Mouse (Mus musculus) megakaryocyte, adult 5-6 weeks (primary cell): ENCODE data around the gene Ccdc43. TPM values are rescaled to one million over a fixed set of nuclear protein-coding genes. Genes with fewer than 3 reads are reported as not detected.
A peak's percentile ranks its signal among the peaks of the same experiment; 100 is the strongest.
"Not testable (repeated sequence)": the region's sequence is repeated elsewhere in the genome, so short reads cannot be mapped to it uniquely, and the experiment has no call there.

Experiments
- ATAC-seq: 2 replicates; pipeline ENCODE4 v1.8.0; 2016; ENCODE audit warnings: mild to moderate bottlenecking, inconsistent platforms; ENCODE audit not compliant: poor library complexity, severe bottlenecking
- total RNA-seq, 2 experiments: library from RNA; stranded (forward) in 1 of 2; stranded (reverse) in 1 of 2; fragments of 153-499, 151-499 nt in 1 of 2; fragments of 221-1000, 200-1000 nt in 1 of 2; gene quantifications; 2 replicates each; pipeline versions ENCODE4 v1.2.3 to v1.2.4; 2015 to 2017

Ccdc43 gene
- total RNA-seq (2015) = 17.1 and 18.1 TPM in 2 replicates
- total RNA-seq (2017) = 27.2 and 30.2 TPM in 2 replicates

GRCm38 (mm10) chr11:102697338-102698017, at the start of gene Ccdc43:
Gene Ccdc43, minus strand, starts transcription at chr11:102697782.
- peak; percentile 98 for ATAC-seq

DNA sequence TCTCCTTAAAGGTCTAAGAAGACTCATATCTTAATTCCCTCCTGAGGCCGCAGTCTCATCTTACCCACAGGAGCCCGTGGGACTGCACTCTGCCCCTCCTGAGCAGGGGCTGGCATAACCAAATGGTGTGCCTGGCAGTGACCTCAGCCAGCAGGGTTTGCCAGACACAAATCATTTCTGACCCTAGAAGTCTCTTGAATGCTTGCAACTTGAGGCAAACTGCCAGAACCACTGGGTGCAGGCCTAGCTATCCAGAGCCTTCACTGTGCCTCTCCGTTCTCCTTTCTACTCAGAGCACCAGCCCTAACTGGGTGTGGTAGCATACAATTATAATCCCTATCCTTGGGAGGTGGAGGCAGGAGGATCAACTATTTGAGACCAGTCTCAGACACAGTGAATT, 47.2 kb upstream of the Ccdc43 start:
- ATAC-seq = no peak

GRCm38 (mm10) chr11:102742843-102743242, 45.3 kb upstream of the Ccdc43 start:
- ATAC-seq = no peak

GRCm38 (mm10) chr11:102742066-102742465, 44.5 kb upstream of the Ccdc43 start:
- ATAC-seq = no peak

GRCm38 (mm10) chr11:102741129-102741950, 43.8 kb upstream of the Ccdc43 start:
- no peak for ATAC-seq

- ATAC-seq = no peak
Measured at GRCm38 (mm10) chr11:102740634-102741033, 43.1 kb upstream of the Ccdc43 start.

DNA sequence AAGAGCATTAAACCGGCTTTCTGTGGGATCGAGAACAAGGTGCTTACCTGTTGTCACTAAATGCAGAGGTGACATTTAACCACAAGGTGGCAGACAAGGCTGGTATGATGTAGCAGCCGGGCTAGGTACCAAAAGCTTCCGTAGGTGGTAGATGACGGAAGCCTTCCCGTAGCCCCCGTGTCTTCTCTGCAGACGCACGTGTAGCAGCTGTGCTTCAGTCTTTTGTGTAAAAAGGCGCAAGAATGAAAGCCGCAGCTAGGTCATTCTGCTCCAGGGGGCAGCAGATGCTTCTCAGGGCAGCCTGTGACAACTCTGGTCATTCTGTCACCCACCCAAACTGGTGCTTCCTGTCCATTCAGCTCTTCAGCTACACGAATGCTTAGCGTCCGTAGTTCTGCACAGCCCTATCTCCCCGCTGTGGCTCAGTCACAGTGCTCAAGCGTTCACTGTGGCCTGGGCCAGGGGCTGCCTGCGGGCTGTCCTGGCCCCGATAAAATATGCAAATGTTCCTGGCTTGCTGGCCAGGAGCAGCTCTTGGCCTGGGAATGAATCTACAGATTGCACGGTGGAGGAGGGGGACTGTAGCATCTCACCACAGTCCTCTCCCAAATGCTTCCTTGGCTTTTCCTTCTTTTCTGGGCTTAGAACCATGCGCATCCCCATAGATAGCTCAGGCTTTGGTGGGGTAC, 41.8 kb upstream of the Ccdc43 start:
- ATAC-seq = peak; percentile 60

DNA sequence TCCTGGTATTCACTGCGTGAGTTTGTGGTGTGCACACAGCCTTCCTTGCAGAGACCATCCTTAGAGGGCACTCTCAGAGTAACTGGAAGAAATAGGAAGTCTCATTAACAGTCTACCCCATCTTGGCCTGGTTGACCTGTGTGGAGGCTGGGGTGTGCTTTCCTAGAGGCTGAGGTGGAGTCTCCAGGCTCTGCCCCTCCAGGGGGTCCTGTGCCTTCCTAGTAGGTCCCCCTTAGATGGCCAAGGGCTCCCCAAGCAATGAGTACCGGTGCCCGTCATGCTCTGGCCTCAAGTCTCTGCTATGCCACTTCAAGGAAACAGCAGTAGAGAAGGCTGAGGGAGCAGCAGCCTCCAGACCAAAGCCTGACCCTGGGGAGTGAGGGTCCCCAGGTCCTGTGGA, 40.5 kb upstream of the Ccdc43 start:
- no peak for ATAC-seq

- no peak for ATAC-seq
Measured at GRCm38 (mm10) chr11:102734961-102735360, 37.4 kb upstream of the Ccdc43 start.

DNA sequence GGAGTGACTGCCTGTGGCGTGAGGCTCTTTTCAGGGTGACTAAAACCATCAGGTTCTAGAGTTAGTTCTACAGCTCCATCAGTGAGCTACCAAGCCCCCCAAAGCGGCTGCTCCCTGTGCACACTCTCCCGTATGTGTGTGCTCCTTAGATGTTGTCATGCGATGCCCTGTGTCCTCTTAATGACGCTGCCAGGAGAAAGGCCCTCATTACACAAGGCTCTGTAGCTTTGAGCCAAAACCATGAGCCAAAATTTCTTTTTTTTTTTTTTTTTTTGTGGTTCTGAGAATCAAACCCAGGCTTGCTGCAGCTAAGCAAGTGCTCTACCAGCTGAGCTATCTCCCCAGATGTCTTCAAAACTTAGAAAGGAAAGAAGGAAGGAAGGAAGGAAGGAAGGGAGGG, 35.6 kb upstream of the Ccdc43 start:
- ATAC-seq = no peak

DNA sequence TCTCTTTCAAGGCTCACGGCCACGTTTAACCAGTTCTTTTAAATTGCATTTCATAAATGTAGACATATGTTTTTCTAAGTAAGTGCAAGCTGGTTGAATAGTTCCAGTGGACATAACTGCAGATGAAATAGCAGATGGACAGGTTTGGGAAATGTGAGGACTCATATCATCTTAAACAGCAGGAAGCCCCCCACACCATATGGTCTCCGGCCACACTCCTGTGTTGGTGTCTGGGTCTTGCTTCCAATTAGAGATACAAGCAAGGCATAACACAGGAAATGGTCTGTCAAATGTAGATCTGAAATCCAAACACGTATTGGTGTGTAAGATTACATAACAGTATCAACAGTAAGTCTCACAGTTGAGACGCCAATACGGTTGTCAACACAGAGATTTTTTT, 33.8 kb upstream of the Ccdc43 start:
- no peak for ATAC-seq

DNA sequence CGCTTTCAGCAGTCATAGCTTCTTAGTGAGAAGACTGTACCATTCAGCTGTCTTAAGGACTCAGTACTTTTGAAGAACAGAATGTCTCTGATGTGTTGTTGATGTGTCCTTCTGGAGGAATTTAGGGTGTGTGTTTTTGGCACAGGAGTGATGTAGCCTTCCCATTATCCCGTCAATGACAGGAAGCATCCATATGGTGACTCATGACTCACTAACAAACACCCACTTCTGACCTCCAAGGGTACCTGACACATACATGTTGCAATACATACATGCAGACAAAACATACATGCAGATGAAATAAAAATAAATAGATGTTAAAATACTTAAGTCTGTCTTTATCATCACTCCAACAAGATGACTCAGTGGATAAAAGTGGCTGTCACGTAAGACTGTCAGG, 32.3 kb upstream of the Ccdc43 start:
- no peak for ATAC-seq

GRCm38 (mm10) chr11:102728614-102729013, 31.0 kb upstream of the Ccdc43 start:
- 0 out of 2 replicates have a peak, but pooled peaks have one; percentile 33 for ATAC-seq

DNA sequence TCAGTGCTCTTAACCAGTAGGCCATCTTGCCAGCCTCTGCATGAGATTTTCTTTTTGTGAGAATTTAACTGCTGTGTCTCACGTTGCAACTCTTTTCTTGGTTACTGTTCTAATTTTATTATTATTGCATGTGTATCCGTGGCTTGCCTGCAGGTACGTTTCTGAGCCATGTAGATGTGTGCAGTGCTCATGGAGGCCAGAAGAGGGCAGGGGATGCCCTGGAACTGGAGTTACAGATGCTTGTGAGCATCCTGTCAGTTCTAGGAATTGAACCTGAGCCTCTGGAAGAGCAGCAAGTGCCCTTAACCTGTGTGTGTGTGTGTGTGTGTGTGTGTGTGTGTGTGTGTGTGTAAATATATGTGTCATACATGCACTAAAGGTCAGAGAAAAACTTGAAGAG, 28.0 kb upstream of the Ccdc43 start:
- ATAC-seq = no peak

DNA sequence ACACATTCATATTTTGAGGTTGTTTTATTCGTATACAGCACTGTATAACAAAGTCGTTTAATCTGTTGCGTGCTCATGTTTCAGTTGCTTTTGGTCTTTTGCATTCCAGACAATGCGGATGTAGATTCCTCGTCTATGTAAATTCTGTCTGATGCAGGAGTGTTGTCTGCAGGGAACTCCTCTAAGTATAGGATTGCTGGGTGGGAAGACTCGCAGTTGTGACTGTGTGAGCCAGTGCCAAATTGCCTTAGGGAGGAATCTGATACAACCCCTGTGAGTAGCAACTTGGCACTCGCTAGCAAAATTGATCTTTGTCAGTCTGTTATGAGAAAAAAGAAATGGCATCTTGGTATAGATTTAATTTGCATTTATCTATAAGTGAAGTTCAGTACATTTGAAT, 18.6 kb upstream of the Ccdc43 start:
- ATAC-seq = no peak

- ATAC-seq = not testable (repeated sequence)
Measured at GRCm38 (mm10) chr11:102714578-102714977, 17.0 kb upstream of the Ccdc43 start.

DNA sequence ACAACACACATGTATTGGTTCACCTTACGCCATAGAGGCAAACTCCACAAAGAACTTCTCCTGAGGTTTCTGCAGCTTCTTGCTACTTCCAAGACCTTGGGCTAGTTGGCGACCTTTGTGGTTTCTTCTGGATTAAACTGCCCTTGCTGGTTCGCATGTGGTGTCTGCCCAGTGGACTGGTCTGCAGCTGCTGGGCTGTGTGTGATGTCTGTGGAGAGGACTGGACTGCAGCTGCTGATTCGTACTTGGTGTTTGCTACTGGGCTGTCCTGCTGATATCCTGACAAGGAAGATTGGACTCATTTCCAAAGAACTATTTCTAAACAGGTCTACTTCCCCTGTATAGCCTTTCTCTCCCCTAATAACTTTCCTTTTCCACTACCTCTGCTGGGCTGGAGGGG, 14.8 kb upstream of the Ccdc43 start:
- ATAC-seq = no peak

DNA sequence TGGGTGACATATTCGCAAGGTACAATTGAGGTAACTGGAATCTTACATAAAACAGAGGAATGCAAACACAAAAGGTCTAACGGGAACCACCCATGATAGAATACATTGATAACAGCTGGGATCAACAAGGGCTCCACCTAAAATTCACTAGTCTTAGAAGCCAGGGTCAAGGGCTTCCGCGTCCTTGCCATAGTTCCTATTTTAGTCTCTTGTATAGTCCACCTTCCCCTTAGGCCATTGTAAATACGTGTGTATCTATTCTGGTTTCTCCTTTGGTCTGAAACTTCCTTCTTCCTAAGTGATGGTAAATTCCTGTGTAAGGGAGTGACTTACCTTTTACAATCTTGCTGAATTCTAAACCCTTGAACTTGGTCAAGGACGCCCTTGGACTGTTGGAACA, 4.6 kb upstream of the Ccdc43 start:
- not testable (repeated sequence) for ATAC-seq

- ATAC-seq = 0 out of 2 replicates have a peak, but pooled peaks have one; percentile 36
Measured at GRCm38 (mm10) chr11:102698018-102698476, 465 bp upstream of the Ccdc43 start.

DNA sequence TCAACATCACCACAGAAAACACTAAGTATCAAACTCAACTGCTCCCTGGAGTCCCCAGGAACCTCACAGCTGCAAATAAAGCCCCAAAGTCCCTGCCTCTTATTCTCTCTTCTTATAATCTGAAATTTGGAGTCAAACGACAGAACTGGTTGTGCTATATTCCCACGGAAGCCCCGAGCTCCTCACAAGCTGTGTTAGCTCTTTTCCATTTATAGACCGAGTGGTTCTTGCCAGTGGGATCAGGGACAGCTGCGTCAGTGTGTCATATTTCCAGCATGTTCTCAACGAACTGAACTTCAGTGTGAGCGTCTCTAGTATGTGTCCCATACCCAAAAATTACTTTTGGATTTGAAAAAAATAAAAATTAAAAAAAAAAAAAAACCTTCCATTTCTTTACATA, 2.3 kb downstream of the Ccdc43 start:
- no peak for ATAC-seq

GRCm38 (mm10) chr11:102690162-102690561, 7.4 kb downstream of the Ccdc43 start:
- peak; percentile 83 for ATAC-seq
